ENCODE assay signal across 8 mouse cellular contexts in genomic region chr10:19711551-19712171, GRCm38 (mm10). TPM values are rescaled to one million over a fixed set of nuclear protein-coding genes. Genes with fewer than 3 reads are reported as not detected.
DNase-seq lines count a peak whose midpoint lies in the region; ATAC-seq lines count a peak whose summit lies in the region.

No protein-coding gene starts in this region.

- H3K27ac ChIP-seq in limb, embryonic 11.5 days (replicated peaks; ENCODE audit: low read depth, low read length), result no peak overlapping the region
- no peak overlapping the region for H3K27ac ChIP-seq in limb, embryonic 10.5 days
- H3K27ac ChIP-seq in forebrain, embryonic 12.5 days, result no peak overlapping the region
- no peak overlapping the region for H3K27ac ChIP-seq in midbrain, embryonic 16.5 days (ENCODE audit: low read length)

- H3K4me2 ChIP-seq in limb, embryonic 11.5 days (ENCODE audit: low read depth, severe bottlenecking), result no peak overlapping the region
- peak overlapping the region; percentile 86; the same call in 1 of the 2 replicates for H3K4me2 ChIP-seq in forebrain, embryonic 12.5 days
- peak overlapping the region; percentile 98 for H3K4me2 ChIP-seq in midbrain, embryonic 16.5 days (ENCODE audit: low read length)

- H3K4me3 ChIP-seq in limb, embryonic 11.5 days (ENCODE audit: low read depth, low read length), result no peak overlapping the region
- H3K4me3 ChIP-seq in limb, embryonic 10.5 days, result no peak overlapping the region
- H3K4me3 ChIP-seq in forebrain, embryonic 12.5 days (replicated peaks), result no peak overlapping the region
- H3K4me3 ChIP-seq in midbrain, embryonic 16.5 days (ENCODE audit: low read depth, low read length), result no peak overlapping the region

- peaks cover 8% of the 10 kb centered on the region for H3K27me3 ChIP-seq in limb, embryonic 11.5 days (ENCODE audit: control insufficient read depth, insufficient read depth, low read length)
- peaks cover 38% of the 10 kb centered on the region for H3K27me3 ChIP-seq in limb, embryonic 10.5 days (ENCODE audit: low read depth, poor library complexity, severe bottlenecking)
- H3K27me3 ChIP-seq in forebrain, embryonic 12.5 days, result peaks cover 17% of the 10 kb centered on the region
- H3K27me3 ChIP-seq in midbrain, embryonic 16.5 days (ENCODE audit: control insufficient read depth, insufficient read depth, low read depth, low read length), result peaks cover 6% of the 10 kb centered on the region; the same call in 1 of the 2 replicates

- H3K4me1 ChIP-seq in limb, embryonic 11.5 days (ENCODE audit: control insufficient read depth, insufficient read depth, low read length), result no peaks in the 10 kb centered on the region
- peaks cover 9% of the 10 kb centered on the region for H3K4me1 ChIP-seq in limb, embryonic 10.5 days
- H3K4me1 ChIP-seq in forebrain, embryonic 12.5 days, result peaks cover 8% of the 10 kb centered on the region
- H3K4me1 ChIP-seq in midbrain, embryonic 16.5 days (ENCODE audit: control insufficient read depth, insufficient read depth, low read length), result peaks cover 4% of the 10 kb centered on the region; the same call in 1 of the 2 replicates

- 55% methylated on average over 7 of the region's 7 CpGs for WGBS in limb, embryonic 11.5 days
- 49% methylated on average over 7 of the region's 7 CpGs for WGBS in limb, embryonic 10.5 days
- 34% methylated on average over 7 of the region's 7 CpGs for WGBS in forebrain, embryonic 12.5 days
- WGBS in midbrain, embryonic 16.5 days, result 38% methylated on average over 7 of the region's 7 CpGs

- ATAC-seq in cerebellum, adult (ENCODE audit: insufficient number of reproducible peaks, low FRiP score, low TSS enrichment), result no peak
- no peak for ATAC-seq in limb, embryonic 11.5 days (ENCODE audit: insufficient number of reproducible peaks, low FRiP score, low TSS enrichment, low read depth)
- ATAC-seq in forebrain, embryonic 12.5 days (ENCODE audit: low FRiP score), result no peak
- no peak for ATAC-seq in midbrain, embryonic 16.5 days

- H3K9me3 ChIP-seq in limb, embryonic 11.5 days (ENCODE audit: control insufficient read depth, low read length), result no peaks in the 10 kb centered on the region
- H3K9me3 ChIP-seq in limb, embryonic 10.5 days (replicated peaks), result no peaks in the 10 kb centered on the region
- no peaks in the 10 kb centered on the region for H3K9me3 ChIP-seq in forebrain, embryonic 12.5 days
- H3K9me3 ChIP-seq in midbrain, embryonic 16.5 days (replicated peaks; ENCODE audit: control insufficient read depth, low read length, poor library complexity, severe bottlenecking), result no peaks in the 10 kb centered on the region

- H3K36me3 ChIP-seq in limb, embryonic 11.5 days (ENCODE audit: control insufficient read depth, insufficient read depth, low read length), result no peaks in the 10 kb centered on the region
- H3K36me3 ChIP-seq in limb, embryonic 10.5 days, result no peaks in the 10 kb centered on the region
- H3K36me3 ChIP-seq in forebrain, embryonic 12.5 days (replicated peaks), result no peaks in the 10 kb centered on the region
- H3K36me3 ChIP-seq in midbrain, embryonic 16.5 days (ENCODE audit: control insufficient read depth, insufficient read depth, low read length), result no peaks in the 10 kb centered on the region

- H3K9ac ChIP-seq in limb, embryonic 11.5 days (ENCODE audit: low read length), result no peak overlapping the region
- no peak overlapping the region for H3K9ac ChIP-seq in forebrain, embryonic 12.5 days
- H3K9ac ChIP-seq in midbrain, embryonic 16.5 days (ENCODE audit: low read depth, low read length), result no peak overlapping the region

- DNase-seq in cerebellum, postnatal 10 days, result peak; percentile 62 to 66
- DNase-seq in limb, embryonic 11.5 days (ENCODE audit: low spot score), result peak; percentile 41
- DNase-seq in limb, embryonic 10.5 days (ENCODE audit: low spot score), result no peak
- DNase-seq in testis, postnatal 14 days (ENCODE audit: low spot score), result no peak
- DNase-seq in layer of hippocampus, postnatal 36 days, result no peak

RNA-seq across cellular contexts. Expression of gene Il20ra, which starts 0.7 kb away (rescaled TPM):
- 0.09 TPM in 1 of 2 replicates, not detected in the other for polyA plus RNA-seq in limb, embryonic 11.5 days (2014; fragmentation: Nextera tagmentation; extraction: Ambion mirVana)
- polyA plus RNA-seq in limb, embryonic 10.5 days (2016; fragmentation: Nextera tagmentation; extraction: Ambion mirVana), result 0.06 and 0.20 TPM in 2 replicates
- polyA plus RNA-seq in forebrain, embryonic 12.5 days (2016; fragmentation: Nextera tagmentation; extraction: Ambion mirVana), result not detected in 2 replicates
- polyA plus RNA-seq in midbrain, embryonic 16.5 days (2015; fragmentation: Nextera tagmentation; extraction: Ambion mirVana), result 0.35 and 0.84 TPM in 2 replicates
- not detected for total RNA-seq in layer of hippocampus, postnatal 36 days (2021)

Comparison
In these comparisons a context has a peak if more than half of its experiments do, and no peak if none do; other contexts are left out.
1. DNase-seq: peak in cerebellum, postnatal 10 days (2 of 2) and limb, embryonic 11.5 days (single experiment); none in limb, embryonic 10.5 days (single experiment), testis, postnatal 14 days (single experiment) and layer of hippocampus, postnatal 36 days (0 of 2).